Mouse (Mus musculus) megakaryocyte, embryonic 14.5 days (primary cell): ENCODE data around the gene Cfap65.

Experiments
- FLI1 ChIP-seq: IDR thresholded peaks from 2 replicates; pipeline ENCODE4 v1.6.1; 2012; ENCODE audit warnings: low read length, inconsistent platforms, mixed read lengths
- GATA1 ChIP-seq: IDR thresholded peaks from 3 replicates; pipeline ENCODE4 v1.6.1; 2012; ENCODE audit warnings: mixed read lengths, low read length, inconsistent platforms, borderline replicate concordance

GRCm38 (mm10) chr1:74941651-74942360, 6.4 kb upstream of the Cfap65 start:
- no peak for TF ChIP-seq FLI1
- no peak for TF ChIP-seq GATA1
